Mouse (Mus musculus): Measurements from ENCODE around the gene Ptpn12.
"Not testable (repeated sequence)": the region's sequence is repeated elsewhere in the genome, so short reads cannot be mapped to it uniquely, and the experiment has no call there.

Gene Ptpn12

DNA sequence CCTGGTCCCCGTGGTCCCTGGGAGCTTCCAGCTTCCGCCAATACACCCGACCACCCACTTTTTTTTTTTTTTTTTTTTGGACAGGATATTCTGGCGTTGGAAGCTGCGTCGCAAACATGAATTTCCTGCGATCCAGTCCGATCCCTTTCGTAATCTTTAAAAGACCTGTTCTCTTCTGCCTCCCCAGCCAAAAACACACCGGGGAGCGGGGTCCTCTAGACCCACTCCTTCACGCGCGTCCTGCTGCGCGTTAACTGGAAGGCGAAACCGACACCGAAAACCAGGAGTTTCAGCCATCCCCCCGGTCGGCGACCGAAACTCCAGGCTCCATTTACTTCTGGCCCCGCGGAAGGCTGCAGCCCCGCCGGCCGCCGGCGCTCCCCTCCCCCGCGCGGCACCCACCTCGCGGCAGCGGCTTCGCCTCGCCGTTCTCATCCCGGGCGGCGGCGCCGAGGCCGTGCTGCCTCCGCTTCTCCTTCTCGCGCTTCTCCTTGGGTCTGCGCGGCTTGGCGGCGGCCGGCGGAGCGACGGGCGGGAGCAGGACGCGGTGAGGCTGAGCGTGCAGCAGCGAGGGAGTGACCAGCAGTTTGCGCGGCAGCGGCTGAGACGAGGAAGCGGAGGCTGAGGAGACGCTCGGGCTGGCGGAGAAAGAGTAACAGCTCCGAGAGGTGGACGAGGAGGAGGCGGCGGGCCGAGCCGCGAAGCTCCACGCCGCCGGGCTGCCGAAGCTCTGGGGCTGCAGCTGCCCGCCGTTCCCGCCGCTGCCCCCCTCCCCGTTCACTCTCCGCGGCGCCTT is 104.7 kb downstream of the Ptpn12 start:
- DNase-seq = peak; percentile 65

DNA sequence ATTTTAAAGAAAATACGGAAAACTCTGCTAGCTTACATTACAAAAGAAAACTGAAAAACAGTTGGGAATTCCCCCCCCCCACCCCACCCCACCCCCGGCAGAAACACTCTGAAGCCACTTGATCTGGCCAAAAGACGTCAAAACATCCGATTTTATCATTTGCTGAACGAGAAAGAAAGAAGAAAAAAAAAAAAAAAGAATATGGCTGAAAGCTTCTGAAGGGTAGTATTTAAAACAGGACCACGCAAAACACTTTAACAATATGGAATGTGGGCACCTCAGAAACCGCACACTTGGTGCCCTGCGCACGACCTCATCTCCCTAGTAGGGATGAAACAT is 105.2 kb downstream of the Ptpn12 start:
- DNase-seq = no peak

DNA sequence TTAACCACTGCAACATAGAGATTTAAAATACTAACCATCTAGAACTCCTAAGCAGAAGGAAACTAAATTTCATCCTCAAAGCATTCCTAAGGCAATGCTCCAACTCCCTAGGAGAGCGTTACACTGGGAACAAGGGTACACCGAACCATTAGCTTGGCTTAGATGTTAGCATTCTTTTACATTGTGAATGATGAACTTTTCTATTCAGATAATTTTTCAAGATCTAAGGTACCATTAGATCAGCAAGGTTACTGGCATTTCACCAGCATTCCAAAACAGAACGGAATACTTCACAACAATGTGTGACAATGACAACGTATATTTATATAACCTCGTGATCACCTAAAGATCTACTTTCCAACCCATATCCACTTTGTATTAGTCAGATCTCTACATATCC is 105.6 kb downstream of the Ptpn12 start:
- no peak for DNase-seq

DNA sequence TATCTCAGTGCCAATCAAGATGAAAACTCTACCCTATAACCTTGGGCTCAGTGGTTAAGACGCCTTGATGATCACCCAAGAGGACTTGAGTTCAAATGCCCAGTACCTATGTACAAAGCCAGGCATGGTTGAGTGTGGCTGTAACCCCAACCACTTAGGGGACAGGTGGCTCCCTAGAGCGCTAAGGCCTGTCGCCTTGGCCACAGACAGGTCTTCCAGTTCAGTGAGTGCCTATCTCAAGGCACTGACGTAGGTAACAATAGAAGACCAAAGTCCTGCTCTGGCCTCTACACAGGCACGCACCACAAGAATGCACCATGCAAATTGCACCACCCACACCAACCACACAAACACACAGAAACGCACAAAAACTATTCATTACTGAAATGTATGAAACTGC is 108.8 kb downstream of the Ptpn12 start:
- DNase-seq = no peak

DNA sequence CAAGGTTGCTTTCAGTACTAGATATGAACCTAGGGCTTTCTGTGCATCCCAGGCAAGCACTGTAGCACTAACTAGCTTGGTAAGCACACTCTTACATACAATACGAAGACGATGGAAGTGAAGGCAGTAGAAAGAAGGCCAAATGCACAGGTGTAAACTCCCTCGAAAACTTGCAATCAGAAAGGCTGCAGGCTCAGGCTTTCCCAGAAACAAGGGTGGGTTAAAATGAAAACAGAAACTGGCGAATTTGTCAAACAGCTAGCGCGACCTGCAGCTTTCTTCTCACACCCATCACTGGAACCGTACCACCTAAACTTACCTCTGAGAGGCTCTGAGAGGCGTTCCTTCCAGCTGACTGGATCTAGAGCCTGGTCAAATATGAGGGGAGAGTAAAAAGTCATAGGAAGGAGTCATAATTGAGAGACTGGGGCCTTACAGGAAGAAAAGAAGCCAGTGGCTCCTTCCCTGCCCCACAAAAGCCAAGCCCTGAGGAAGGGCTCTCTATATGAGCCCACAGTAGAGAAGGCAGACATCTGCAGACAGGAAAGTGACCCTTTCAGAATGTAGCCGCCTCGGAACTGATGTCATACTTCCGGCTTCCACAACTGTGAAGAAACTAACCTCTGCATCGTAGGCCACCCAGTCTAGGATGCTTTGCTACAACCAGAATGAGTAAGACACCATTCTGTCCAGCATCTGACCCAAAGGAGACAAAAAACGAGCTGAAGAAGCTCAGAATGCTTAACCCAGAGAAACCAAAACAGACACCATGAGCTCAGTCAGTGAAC is 110.6 kb downstream of the Ptpn12 start:
- DNase-seq = no peak

DNA sequence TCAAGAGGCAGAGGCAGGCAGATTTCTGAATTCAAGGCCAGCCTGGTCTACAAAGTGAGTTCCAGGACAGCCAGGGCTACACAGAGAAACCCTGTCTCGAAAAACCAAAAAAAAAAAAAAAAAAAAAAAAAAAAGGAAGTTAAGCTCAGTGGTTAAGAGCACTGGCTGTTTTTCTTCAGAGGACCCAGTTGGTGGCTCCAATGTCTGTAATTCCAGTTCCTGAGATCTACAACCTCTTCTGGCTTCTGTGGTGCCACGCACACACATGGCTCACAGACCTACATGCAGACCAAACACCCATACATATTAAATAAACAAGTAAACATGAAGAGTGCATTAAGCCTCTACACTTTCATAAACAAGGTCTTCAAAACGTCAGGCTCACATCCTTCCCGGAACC is 111.9 kb downstream of the Ptpn12 start:
- not testable (repeated sequence) for DNase-seq

GRCm38 (mm10) chr5:20942523-20942922 is 113.2 kb downstream of the Ptpn12 start:
- DNase-seq = no peak

- DNase-seq = no peak
These were observed 114.5 kb downstream of the Ptpn12 start for GRCm38 (mm10) chr5:20941205-20941604.

DNA sequence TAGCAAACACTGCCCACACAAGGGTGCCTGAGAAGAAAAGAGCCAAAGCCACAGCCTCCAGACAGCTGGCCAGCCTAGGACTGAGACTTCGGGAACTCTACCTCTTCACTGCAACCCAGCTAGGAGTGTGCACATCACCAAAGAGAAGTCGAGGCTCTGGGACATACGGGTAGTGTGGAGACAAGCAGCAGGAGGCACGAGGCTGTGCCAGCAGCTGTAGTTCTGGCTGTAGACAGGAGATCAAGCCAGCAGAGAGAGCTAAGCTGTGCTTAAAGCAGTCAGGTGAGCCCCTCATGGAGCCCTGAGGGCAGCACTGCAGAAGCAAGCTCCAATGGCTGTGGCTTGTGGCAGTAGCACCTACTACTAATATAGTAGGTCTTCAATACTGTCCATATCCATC is 115.0 kb downstream of the Ptpn12 start:
- DNase-seq = no peak

GRCm38 (mm10) chr5:20940040-20940571 is 115.6 kb downstream of the Ptpn12 start:
- no peak for DNase-seq

GRCm38 (mm10) chr5:20938523-20938922 is 117.2 kb downstream of the Ptpn12 start:
- no peak for DNase-seq
